Mouse (Mus musculus) forebrain, embryonic 16.5 days (tissue): ENCODE data around the gene Cfap97d2. TPM values are rescaled to one million over a fixed set of nuclear protein-coding genes. Genes with fewer than 3 reads are reported as not detected.
A peak's percentile ranks its signal among the peaks of the same experiment; 100 is the strongest.

Experiments used
- ATAC-seq: fragments of 200-750 bp; cut with Nextera tagmentation; 2 replicates; pipeline ENCODE4 v1.8.0; 2017; ENCODE audit warnings: mild to moderate bottlenecking, moderate library complexity
- H3K27ac ChIP-seq: fragments of 300-500 bp; sonication (generic); 2 replicates; pipeline ENCODE4 v1.5.1; 2014; ENCODE audit warnings: low read length, control low read depth
- H3K27me3 ChIP-seq: fragments of 300-500 bp; sonication (generic); replicated peaks from 2 replicates; pipeline ENCODE4 v1.6.1; 2014; ENCODE audit warnings: low read length; ENCODE audit not compliant: control insufficient read depth, insufficient read depth
- H3K36me3 ChIP-seq: fragments of 300-500 bp; sonication (generic); 2 replicates; pipeline ENCODE4 v1.6.1; 2014; ENCODE audit not compliant: control insufficient read depth, insufficient read depth
- H3K4me1 ChIP-seq: fragments of 300-500 bp; sonication (generic); replicated peaks from 2 replicates; pipeline ENCODE4 v1.6.1; 2014; ENCODE audit warnings: low read length; ENCODE audit not compliant: control insufficient read depth, insufficient read depth
- H3K4me2 ChIP-seq: fragments of 300-500 bp; sonication (generic); 2 replicates; pipeline ENCODE4 v1.6.1; 2014; ENCODE audit warnings: mild to moderate bottlenecking, low read length, control low read depth
- H3K4me3 ChIP-seq: fragments of 300-500 bp; sonication (generic); replicated peaks from 2 replicates; pipeline ENCODE4 v1.5.1; 2014; ENCODE audit warnings: mild to moderate bottlenecking, low read length, control low read depth
- H3K9ac ChIP-seq: fragments of 300-500 bp; sonication (generic); replicated peaks from 2 replicates; pipeline ENCODE4 v1.6.1; 2014; ENCODE audit warnings: low read depth, low read length, control low read depth
- H3K9me3 ChIP-seq: fragments of 300-500 bp; sonication (generic); 2 replicates; pipeline ENCODE4 v1.6.1; 2016; ENCODE audit warnings: low read length; ENCODE audit not compliant: control insufficient read depth
- WGBS: fragments of 180-500 bp; shearing (Covaris S2); extraction: QIAGEN DNeasy Blood & Tissue Kit; methylation state at CpG from one replicate; pipeline ENCODE4 v1.1.7; 2014; 5-methylcytosine and 5-hydroxymethylcytosine counted together
- polyA plus RNA-seq: library from polyadenylated mRNA; unstranded; fragments of >200 nt; fragmentation: Nextera tagmentation; extraction: Ambion mirVana; gene quantifications from 2 replicates; pipeline ENCODE4 v1.2.1, GENCODE M21; 2015

Gene Cfap97d2
- polyA plus RNA-seq, 1 experiment from 2014 or later = 1.3 TPM

- Histone ChIP-seq H3K4me1 (peaks cover 17% of the 10 kb centered on the region), H3K9me3 (no peaks in the 10 kb centered on the region), H3K27ac (no peak overlapping the region), H3K4me2 (no peak overlapping the region), H3K4me3 (no peak overlapping the region), H3K27me3 (no peaks in the 10 kb centered on the region), H3K36me3 (0 out of 2 replicates have a peak, but pooled peaks cover 2% of the 10 kb centered on the region), H3K9ac (no peak overlapping the region)
- 55% methylated on average over 7 of the region's 7 CpGs for WGBS
- no peak for ATAC-seq
Measured at GRCm38 (mm10) chr8:13756480-13756879, 50.8 kb downstream of the Cfap97d2 start.

DNA sequence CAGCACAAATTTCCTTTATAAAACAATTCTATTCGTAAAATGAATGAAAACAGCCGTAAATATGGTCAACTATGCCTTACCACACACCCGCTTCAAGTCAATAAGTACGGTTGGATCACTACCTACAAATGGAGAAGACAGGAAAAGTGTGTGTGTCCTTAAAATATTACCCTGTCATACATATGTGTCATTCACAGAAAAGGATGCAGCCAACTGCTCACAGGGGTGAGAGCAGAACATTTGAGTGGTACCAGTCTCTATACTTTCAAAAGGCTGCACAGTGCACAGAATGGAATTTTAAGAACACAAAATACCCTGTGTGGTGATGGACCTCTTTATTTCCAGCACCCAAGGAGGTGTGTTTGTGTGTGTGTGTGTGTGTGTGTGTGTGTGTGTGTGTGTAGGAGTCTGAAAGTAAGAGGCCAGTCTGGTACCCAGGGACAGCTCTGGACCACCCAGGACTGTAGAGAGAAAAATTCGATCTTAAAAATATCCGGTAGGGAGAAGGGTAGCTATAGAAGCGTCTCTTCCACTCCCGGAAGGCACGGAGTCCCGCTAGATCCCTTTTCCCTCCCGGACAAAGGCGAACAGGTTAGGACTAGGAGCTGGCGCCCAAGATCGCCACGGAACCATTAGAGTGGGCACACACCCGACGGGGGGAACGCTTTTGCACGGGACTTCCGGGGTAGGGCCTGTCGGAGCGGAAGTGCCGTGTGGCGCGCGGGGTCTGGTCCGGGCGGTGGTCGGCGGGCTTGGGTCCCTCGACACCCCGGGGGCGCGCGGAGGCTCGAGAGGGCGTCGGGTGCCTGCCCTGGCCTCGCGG, 51.5 kb downstream of the Cfap97d2 start, which contains the start of gene Cdc16:
Gene Cdc16, plus strand, starts transcription at position 695 of the 823 bp plus-strand sequence.
- Histone ChIP-seq H3K4me2 (peak within 1 kb of the TSS; percentile 64), H3K9ac (peak within 1 kb of the TSS; percentile 86), H3K27me3 (no peaks in the 10 kb centered on the region), H3K4me1 (peaks cover 17% of the 10 kb centered on the region), H3K9me3 (no peaks in the 10 kb centered on the region), H3K4me3 (peak within 1 kb of the TSS; percentile 87), H3K36me3 (peaks cover 5% of the 10 kb centered on the region; the same call in 1 of the 2 replicates), H3K27ac (peak within 1 kb of the TSS; percentile 60)
- 9% methylated on average over 40 of the region's 40 CpGs for WGBS
- ATAC-seq = peak; percentile 98

DNA sequence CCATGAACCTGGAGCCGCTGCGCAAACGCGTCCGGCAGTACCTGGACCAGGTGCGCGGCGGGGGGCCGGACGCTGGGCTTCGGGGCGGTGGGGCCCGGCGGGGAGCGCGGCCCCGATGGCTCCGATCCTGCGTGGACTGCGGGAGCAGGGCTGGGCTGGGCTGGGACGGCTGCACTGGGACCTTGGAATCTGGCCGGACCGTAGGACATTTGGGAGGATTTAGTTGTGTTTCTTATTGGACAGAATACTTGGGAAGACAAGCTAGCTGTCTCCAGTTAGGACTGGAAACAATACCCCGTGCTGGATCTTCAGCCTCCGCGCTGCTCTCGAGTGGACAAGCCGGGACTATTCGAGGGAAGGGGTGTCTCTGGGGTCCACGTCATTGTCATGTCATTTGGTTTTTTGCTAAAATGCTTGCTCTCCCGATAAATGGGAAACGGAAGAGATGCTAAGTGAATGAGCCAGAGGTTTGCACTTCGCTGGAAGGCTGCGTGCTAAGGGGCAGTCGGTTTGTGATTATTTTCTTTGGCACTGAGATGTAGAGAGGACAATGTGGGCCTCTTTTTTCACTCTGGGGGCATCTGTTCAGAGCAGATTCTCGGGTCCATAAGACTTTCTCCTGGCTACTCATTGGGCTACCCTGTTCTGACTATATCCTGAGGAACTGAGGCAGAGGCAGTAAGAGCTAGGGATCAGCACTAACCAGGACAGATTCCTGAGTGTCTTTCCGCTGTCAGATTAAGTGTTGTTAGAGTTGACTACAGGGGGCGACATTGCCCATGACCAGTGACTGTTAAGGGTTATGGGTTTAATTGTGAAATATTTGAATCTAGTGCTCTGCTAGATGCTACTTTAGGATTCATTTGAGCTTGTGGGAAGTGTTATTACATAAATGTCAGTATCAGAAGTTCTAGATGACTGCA, 52.4 kb downstream of the Cfap97d2 start:
- under 1% methylated on average over 38 of the region's 38 CpGs for WGBS
- H3K4me2 ChIP-seq = peak overlapping the region; percentile 64
- peak overlapping the region; percentile 86 for H3K9ac ChIP-seq
- peak overlapping the region; percentile 60; the same call in 1 of the 2 replicates for H3K27ac ChIP-seq
- H3K4me1 ChIP-seq = peaks cover 17% of the 10 kb centered on the region
- H3K27me3 ChIP-seq = no peaks in the 10 kb centered on the region
- no peaks in the 10 kb centered on the region for H3K9me3 ChIP-seq
- peak overlapping the region; percentile 87 for H3K4me3 ChIP-seq
- peak; percentile 61 for ATAC-seq
- peaks cover 13% of the 10 kb centered on the region for H3K36me3 ChIP-seq

DNA sequence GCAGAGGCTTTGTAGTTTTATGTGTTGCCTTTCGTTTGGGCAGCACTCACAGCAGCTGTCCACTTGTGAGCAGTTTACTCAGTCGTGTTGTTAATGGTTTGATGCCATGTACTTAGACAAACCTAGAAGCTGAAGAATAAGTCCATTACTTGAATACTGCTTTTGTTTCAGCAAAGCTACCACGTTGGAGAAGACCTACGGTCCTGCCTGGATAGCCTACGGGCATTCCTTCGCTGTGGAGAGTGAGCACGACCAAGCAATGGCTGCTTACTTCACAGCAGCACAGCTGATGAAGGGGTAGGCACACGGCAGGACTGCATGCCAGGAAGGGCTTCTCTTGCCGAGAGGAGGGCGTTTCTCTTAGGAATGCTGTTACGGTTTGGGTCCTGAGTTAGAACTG, 63.5 kb downstream of the Cfap97d2 start:
- Histone ChIP-seq H3K9me3 (no peaks in the 10 kb centered on the region), H3K27me3 (no peaks in the 10 kb centered on the region), H3K9ac (no peak overlapping the region), H3K27ac (no peak overlapping the region), H3K36me3 (peaks cover 75% of the 10 kb centered on the region), H3K4me3 (no peak overlapping the region), H3K4me1 (no peaks in the 10 kb centered on the region), H3K4me2 (no peak overlapping the region)
- ATAC-seq = no peak
- WGBS = 89% methylated on average over 11 of the region's 11 CpGs

GRCm38 (mm10) chr8:13780536-13780935, 74.8 kb downstream of the Cfap97d2 start:
- Histone ChIP-seq H3K4me1 (peaks cover 7% of the 10 kb centered on the region), H3K4me2 (no peak overlapping the region), H3K27ac (no peak overlapping the region), H3K27me3 (no peaks in the 10 kb centered on the region), H3K36me3 (peaks cover 35% of the 10 kb centered on the region), H3K9ac (no peak overlapping the region), H3K9me3 (no peaks in the 10 kb centered on the region), H3K4me3 (no peak overlapping the region)
- 82% methylated on average over 3 of the region's 3 CpGs for WGBS
- no peak for ATAC-seq

DNA sequence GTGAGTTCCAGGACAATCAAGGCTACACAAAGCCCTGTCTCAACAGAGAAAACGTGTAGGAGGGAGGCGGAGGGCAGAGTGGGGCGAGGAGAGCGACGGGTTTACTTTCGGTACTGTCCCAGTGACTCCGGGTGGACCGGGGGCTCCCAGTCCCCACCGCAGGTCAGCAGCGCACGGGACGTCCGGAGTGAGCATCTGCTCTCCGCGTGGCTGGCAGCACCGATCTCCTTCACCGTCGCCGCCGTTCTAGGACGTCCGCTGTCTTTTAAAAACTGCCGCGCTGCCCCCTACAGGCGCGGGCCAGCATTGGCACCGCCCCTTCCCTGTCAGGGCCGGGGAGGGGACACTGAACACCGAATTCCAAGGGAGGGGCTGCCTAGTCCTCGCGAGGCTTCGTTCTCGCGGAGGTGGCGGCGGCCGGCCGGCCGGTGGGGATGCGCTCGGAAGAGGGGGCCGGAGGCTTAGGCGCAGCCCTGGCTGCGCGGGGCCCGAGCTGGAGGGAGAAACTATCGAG, 79.6 kb downstream of the Cfap97d2 start, which contains the start of gene Upf3a:
Gene Upf3a, plus strand, starts transcription at position 366 of the 514 bp plus-strand sequence.
- Histone ChIP-seq H3K4me3 (peak within 1 kb of the TSS; percentile 78), H3K27me3 (no peaks in the 10 kb centered on the region), H3K9me3 (no peaks in the 10 kb centered on the region), H3K9ac (peak within 1 kb of the TSS; percentile 84), H3K36me3 (peaks cover 6% of the 10 kb centered on the region), H3K27ac (peak within 1 kb of the TSS; percentile 94), H3K4me1 (peaks cover 12% of the 10 kb centered on the region), H3K4me2 (peak within 1 kb of the TSS; percentile 77)
- peak; percentile 95 for ATAC-seq
- WGBS = under 1% methylated on average over 47 of the region's 47 CpGs

GRCm38 (mm10) chr8:13785764-13786299, 80.1 kb downstream of the Cfap97d2 start:
- peak overlapping the region; percentile 84 for H3K9ac ChIP-seq
- H3K9me3 ChIP-seq = no peaks in the 10 kb centered on the region
- peaks cover 2% of the 10 kb centered on the region for H3K36me3 ChIP-seq
- WGBS = under 1% methylated on average over 46 of the region's 47 CpGs
- H3K4me2 ChIP-seq = peak overlapping the region; percentile 77
- no peaks in the 10 kb centered on the region for H3K27me3 ChIP-seq
- H3K27ac ChIP-seq = peak overlapping the region; percentile 94
- H3K4me3 ChIP-seq = peak overlapping the region; percentile 78
- peaks cover 12% of the 10 kb centered on the region for H3K4me1 ChIP-seq
- ATAC-seq = peak; percentile 95

GRCm38 (mm10) chr8:13789606-13790005, 83.9 kb downstream of the Cfap97d2 start:
- Histone ChIP-seq H3K9ac (no peak overlapping the region), H3K4me2 (no peak overlapping the region), H3K27ac (no peak overlapping the region), H3K27me3 (no peaks in the 10 kb centered on the region), H3K9me3 (no peaks in the 10 kb centered on the region), H3K4me3 (no peak overlapping the region), H3K4me1 (peaks cover 10% of the 10 kb centered on the region), H3K36me3 (peaks cover 4% of the 10 kb centered on the region; the same call in 1 of the 2 replicates)
- no peak for ATAC-seq
- 94% methylated on average over 8 of the region's 8 CpGs for WGBS
